Mouse (Mus musculus): ENCODE results near the gene Srsf3.
"Not testable (repeated sequence)": the region's sequence is repeated elsewhere in the genome, so short reads cannot be mapped to it uniquely, and the experiment has no call there.

The Srsf3 gene

DNA sequence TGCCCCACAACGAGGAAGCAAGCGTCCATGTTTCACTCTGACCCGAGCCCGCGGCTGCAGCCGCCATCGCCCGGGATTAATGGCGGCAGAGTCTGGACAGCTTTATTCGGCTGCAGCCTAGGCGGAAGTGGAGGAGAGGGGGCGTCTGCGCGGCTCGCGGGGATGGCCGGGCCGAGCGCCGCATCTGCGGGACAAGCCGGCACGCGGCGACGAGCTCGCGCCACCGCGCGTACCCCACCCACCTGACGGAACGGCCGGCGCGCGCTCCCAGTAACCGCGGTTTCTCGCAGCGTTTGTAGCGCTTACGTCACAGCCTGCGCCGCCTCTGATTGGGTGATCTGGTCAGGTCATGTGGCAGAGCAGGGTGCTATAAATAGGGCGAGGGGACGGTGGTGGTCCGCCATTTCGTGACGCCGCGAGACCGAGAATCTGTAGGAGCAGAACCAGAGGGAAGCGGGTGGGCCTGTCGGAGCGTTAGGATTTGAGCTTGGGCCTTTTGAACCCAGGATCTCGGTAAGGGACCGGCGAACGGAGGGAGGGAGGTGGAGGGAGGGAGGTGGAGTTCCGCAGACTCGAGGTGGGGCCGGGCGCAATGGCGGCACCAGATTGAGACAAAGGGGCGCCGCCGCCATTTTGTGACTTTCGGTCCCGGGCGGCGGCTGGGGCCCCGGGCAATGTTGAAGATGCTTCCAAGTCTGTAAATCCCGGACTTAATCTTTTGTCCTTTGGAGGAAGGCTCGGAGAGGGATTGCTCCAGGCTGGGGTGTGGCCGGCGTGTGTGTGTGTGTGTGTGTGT lies at the start of gene Srsf3:
Srsf3 (plus strand) TSS at position 355 of the 796 bp plus-strand sequence.
- DNase-seq (ENCODE audit: low spot score in 2 of 2) = peak; percentile 97 to 100

DNA sequence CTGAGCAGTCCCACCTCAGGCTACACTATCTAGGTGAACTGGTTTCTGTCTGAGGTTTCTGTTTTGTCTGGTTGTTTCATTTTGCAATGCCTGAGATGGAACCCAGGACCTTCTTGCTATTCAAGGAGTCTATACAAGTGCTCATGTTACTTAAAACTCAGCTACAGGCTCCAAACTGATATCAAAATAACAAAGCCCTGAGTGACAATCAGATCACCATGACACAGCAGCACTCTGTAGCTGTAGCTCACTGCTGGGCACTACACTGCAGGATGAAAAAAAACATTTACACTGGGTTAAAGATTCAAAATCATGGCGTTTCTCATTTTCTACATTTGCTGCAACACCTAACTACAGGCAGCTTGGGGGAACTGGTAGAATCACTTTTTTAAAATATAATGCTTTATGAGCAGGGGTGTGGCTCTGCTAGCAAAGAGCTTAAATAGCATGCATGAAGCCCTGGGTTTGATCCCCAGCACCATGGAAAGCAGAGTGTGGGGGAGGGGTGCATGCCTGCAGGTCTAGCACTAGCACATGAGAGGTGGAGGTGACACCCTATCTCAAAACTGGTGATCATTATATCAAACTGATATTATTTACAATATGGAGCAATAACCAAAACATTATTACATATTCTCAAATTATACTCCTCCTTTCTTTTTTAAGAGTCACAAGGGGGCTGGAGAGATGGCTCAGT lies 47.6 kb upstream of the Srsf3 start:
- DNase-seq (ENCODE audit: low spot score in 2 of 2) = no peak

DNA sequence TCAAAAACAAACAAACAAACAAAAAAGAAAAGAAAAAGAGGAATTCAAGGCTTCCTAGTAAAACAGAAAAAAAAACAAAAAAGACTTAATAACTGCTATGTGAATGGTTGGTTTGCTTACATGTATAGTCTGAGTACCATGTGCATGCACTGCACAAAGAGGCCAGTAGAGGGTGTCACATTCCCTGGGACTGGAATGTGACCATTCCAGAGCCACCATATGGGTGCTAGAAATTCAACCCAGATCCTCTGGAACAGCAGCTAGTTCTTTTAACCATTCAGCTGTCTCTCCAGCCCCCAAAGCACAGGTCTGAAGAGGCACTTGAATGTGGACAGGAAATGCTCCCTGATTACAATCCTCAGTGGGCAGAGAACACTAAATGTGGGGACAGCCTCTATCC lies 45.6 kb upstream of the Srsf3 start:
- DNase-seq (ENCODE audit: low spot score in 2 of 2) = no peak

DNA sequence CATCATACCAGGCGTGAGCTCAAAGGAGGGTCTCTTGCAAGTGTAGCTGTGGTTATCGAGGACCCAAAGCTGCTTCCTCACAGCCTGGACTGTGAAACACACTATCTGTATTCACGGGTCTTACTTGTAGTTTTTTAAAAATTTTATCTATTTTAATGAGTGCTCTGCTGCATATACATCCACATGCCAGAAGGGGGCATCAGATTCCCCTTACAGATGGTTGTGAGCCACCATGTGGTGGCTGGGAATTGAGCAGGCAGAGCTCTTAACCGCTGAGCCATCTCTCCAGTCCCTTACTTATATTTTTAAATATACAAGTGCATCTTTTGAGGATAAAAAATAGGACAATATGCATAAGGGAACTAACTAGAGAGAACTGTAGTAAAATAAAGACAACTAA lies 44.7 kb upstream of the Srsf3 start:
- DNase-seq (ENCODE audit: low spot score in 2 of 2) = no peak

DNA sequence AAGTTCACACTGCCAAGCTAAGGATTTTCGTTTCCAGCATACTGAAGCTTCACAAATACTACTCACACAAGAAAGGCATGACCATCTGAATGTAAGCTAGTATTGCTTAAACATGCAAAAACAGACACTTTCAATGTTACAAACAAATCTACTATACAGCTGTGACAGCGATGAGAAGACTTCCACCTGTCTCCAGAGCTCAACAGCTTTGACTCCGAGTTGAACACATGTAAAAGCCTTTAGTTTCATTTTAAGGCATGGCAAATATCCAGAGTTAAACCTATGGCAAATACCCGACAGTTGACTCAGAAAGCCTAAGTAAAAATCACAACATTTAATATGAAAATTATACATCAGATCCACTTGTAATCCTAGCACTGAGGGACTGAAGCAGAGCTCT lies 44.1 kb upstream of the Srsf3 start:
- DNase-seq (ENCODE audit: low spot score in 2 of 2) = no peak

DNA sequence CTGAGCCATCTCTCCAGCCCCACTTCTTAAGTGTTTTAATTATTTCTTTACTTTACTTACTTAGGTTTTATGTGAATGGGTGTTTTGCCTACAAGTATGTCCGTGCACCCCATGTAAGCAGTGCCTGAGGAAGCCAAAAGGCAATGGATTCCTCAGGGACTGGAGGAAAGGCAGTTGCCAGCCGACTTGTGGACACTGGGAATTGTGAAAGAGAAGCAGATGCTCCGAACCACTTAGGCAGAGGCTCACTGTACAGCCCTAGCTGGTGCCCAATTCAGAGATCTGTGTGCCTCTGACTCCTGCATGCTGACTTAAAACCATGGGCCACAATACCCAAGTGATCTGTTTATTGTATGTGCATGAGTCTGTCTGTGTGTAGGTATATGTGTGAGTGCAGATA lies 43.4 kb upstream of the Srsf3 start:
- DNase-seq (ENCODE audit: low spot score in 2 of 2) = no peak

DNA sequence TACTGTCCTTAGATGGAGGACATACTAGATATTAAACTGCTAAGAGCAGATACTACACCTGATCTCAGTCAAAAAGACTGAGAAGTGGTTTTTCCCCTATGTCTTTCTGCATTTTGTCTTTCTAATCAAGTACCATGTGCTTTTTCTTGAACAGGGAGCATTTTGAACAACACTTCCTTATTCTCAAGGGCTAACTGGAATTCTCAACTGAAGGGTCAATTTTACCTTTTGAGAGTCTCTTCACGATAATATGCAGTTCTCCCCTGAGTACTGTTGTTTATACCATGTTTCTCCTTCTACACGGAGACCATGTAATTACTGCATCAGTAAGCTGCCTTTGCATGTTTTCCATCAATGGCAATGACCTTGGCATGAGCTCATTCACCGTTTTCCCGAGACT lies 42.4 kb upstream of the Srsf3 start:
- no peak for DNase-seq (ENCODE audit: low spot score in 2 of 2)

DNA sequence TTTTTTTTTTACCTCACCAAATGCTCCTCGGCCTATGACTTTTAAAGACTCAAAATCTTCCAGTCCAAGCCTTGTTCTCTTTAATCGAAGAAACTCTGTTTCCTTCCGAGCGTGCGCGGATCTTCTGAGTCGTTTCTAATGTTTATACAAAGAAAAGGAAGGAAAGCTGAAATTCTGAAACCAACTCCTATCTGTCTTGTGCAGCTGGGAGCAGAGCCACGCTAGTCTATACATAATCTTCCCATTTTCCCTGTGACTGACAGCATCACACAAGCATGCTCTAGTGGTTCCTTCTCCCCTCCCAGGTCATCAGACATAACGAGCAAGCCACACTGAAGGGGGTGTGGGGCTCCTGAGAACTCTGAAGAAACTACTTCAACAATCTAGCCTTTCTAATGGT lies 41.1 kb upstream of the Srsf3 start:
- no peak for DNase-seq (ENCODE audit: low spot score in 2 of 2)

DNA sequence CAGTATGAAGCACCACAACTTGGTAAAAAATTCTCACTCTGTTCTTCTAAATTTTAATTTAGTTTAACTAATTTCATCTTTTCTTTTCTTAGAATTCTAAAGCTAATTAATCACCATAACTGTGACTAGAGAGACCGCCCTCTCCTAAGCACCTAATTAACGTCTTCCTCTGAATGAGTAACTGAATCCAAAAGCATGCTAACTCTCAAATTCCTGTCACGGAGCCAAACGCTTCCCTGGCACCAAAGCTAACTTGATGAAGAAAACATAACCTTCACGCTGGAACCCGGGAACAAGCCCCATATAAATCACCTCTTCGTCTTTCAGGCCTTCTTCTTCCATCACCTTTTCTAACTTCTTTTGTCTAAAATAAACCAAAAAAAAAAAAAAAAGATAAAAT lies 40.3 kb upstream of the Srsf3 start:
- no peak for DNase-seq (ENCODE audit: low spot score in 2 of 2)

DNA sequence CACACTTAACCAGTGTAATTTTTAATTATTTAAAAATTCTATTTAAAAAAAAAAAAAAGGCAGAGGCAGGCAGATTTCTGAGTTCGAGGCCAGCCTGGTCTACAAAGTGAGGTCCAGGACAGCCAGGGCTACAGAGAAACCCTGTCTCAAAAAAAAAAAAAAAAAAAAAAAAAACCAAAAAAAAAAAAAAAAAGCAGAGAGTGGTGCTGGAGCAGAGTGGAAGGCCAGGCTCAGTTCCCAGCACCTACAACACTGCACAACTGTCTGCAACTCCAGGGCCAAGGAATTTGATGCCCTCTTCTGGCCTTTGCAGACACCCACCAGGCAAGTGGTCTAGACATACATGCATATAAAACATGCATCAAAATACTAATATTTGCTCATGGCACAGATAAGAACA lies 39.4 kb upstream of the Srsf3 start:
- DNase-seq (ENCODE audit: low spot score in 2 of 2) = not testable (repeated sequence)

DNA sequence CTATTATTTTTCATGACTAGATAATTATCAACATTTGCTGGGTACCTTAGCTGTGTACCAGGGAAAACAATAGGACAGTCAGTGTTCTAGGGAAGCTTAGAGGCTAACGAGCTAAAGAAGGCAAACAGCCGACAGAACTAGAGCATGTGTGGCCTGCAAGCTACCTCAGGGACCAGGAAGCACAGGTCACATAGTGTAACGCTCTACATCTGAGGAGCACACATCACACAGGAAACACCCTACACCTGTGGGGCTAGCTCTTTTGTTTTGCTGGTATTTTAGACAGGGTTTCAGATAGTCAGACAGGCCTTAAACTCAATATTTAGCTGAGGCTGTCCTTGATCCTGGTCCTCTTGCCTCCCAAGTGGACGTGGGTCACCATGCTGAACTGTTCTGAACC lies 37.8 kb upstream of the Srsf3 start:
- no peak for DNase-seq (ENCODE audit: low spot score in 2 of 2)

DNA sequence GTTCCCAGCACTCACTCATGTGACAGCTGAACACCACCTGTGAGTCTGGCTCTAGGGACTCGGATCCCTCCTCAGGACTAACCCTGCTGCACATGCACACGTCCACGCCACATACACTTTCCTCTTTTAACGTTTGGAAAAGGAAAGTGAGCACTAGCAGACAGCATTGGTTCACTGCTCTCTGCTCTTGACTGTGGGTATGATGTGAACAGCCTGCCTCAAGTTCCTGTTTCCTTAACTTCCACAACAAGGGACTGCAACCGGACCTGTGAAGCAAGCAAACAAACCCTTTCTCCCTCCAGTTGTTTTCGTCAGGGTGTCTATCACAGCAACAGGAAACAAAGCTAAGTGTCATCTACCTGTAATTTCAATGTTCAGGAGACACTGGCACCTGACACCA lies 32.0 kb upstream of the Srsf3 start:
- no peak for DNase-seq (ENCODE audit: low spot score in 2 of 2)

DNA sequence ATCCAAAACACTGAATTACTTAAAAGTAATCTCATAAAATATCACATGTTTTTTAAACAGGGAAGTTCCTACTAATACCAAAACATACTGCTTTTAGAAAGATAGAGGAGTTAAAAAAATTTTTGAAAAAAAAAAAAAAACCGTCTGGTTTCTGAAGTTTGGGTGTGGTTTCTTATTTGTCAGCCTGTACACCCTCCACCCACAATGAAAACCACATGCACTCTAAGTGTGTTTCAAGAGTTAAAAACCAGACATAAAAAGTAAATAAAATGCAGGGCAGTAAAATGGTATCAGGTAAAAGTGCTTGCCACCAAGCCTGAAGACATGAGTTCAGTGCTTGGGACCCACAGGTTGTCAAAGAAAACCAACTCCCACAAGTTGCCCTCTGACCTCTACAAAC lies 28.7 kb upstream of the Srsf3 start:
- DNase-seq (ENCODE audit: low spot score in 2 of 2) = no peak

DNA sequence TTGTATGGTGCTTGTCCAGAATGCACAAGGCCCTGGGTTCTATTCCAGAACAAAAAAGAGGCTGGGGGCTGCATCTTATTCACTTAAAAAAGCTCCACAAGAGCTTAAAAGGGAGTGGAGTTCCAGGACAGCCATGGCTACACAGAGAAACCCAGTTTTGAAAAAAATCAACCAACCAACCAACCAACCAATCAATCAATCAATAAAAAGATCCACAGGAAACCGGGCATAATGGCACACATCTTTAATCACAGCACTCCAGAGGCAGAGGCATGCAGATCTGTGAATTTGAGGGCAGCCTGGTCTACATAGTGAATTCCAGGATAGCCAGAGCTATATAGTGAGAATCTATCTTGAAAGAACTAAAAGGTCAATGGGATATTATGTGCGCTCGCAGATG lies 27.4 kb upstream of the Srsf3 start:
- DNase-seq (ENCODE audit: low spot score in 2 of 2) = no peak

DNA sequence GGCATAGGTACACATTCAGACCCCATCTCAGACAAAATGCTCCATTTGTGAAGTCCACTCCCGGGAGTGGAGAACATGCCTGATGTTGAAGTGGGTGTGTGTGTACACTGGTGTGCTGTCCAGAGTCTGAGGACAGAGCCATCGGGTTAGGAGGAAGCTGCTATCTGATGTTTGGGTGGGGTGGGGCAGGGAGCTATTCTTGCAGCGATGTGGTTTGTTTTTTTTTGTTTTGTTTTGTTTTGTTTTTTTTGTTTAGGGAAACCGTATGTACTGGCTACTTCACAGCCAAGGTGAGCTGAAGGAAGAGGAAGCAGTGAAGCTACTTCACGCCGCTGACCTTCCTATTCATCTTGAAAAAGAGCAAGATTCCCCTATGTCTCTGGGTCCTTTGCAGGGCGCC lies 25.6 kb upstream of the Srsf3 start:
- no peak for DNase-seq (ENCODE audit: low spot score in 2 of 2)

DNA sequence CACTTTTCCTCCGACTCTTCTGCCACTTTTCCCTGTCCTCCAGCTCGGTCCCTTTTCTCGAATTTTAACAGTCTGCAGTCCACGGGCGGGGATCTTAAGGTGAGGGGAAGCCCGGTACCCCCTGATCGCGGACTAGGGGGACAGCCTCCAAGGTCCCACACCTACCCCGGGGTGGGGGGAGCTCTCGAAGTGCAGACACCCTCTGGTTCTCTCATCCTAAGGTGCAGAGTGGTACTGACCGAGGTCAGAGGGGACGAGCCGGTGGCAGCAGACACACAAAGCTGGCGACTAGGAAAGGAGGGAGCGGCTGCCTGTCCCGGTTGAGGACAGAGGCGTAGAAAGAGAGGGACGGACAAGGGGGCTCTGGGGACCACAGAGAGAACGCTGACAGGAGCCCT lies 25.2 kb upstream of the Srsf3 start:
- DNase-seq (ENCODE audit: low spot score in 2 of 2) = peak in 1 of 2 experiments; percentile 27

DNA sequence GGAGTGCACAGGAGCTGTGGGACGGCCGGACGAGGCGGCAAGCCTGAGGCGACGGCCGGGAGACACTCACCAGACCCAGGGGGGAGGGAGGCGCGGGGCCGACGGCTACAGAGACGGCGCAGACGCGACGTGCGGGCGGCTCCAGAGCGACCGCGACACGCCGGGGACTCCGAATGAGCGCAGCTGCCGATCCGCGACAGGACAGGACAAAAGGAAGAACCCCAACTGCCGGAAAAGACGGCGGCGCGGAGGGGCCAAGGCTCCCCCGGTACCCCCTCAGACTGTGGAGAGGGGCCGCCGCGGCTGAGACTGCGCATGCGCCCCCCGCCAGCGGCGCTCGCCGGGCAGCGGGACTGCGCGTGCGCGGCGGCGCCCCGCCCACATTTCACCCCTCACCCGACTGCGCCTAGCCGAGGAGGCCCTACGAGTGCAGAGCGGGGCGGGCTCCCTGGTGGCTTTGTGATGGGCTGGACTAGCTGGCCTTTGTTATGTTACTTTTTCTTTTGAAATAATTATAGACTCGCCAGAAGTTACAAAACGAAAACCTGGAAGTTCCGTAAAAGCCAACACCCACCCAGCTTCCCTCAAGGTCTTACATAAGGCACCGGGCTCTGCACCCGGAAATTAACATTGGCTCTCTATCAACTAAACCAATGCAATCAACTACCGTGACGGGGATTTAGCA lies 24.6 kb upstream of the Srsf3 start, which contains the start of gene Stk38:
Stk38 (minus strand) TSS at position 355 of the 685 bp plus-strand sequence.
- DNase-seq (ENCODE audit: low spot score in 2 of 2) = peak; percentile 91 to 92

DNA sequence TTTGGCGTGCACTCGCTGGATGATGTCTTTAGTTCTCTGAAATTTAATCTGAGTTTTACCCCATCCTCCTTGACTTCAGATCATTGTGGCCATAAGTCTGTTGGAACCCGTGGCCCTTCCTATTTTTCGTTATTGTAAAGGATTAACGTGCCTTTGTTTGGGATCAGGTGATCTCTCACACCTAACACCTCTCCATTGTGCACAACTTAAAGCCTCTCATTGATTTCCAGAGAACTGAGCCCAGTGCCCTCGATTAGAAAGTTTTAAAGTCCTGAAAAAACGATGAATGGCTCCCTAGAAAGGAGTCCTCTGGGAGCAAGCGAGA lies 24.1 kb upstream of the Srsf3 start:
- no peak for DNase-seq (ENCODE audit: low spot score in 2 of 2)

DNA sequence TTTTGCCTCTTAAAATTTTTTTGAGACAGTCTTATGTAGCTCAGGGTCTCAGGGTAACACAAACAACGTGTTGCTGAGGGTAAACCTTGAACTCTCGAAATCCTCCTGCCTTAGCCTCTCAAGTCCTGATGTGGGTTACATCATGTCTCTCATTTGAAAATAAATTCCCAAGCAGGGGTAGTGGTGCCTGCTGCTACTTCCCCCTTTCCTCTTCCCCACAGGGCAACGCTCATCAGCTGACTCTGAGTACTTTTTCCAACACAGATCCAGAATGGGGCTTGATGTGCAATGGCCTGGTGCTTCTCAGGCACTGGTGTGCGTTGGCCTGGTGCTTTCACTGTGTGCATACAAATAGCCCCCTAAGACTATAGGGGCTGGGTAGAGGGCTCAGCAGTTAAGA lies 23.2 kb upstream of the Srsf3 start:
- DNase-seq (ENCODE audit: low spot score in 2 of 2) = no peak

DNA sequence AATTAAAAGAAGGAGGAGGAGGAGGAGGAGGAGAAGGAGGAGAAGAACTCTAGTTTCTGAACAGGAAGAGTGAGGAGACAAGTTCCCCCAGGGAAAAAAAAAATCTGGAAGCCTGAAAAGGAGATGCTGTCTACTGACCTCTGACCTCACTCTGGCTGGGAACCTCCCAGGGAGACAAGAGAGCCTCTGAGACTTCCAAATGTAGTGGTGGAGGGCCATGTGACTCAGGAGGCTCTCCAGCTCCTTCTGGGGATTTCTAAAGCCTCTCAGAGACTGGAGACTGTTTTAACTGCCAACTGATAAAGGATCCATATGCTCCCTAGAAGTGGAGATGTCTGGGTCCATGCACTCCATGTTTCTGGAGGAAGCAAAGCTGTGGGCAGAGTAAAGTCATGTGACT lies 18.2 kb upstream of the Srsf3 start:
- no peak for DNase-seq (ENCODE audit: low spot score in 2 of 2)

DNA sequence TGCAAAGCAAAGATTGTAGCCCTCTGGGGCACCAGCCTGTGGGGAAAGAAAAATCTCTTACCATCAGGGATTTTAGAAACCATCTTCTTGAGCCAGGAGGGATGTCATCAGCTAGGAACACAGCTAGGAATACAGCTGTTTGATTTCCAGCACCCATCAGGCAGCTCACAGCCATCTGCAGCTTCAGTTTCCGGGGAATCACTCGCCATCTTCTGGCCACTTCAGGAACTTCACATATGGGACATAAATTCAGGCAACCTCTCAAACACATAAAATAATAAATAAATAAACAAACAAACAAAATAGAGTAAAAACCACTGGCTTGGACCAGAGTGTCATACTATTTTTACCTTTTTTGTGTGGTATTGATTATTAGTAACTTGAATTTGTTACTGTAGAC lies 16.8 kb upstream of the Srsf3 start:
- DNase-seq (ENCODE audit: low spot score in 2 of 2) = no peak

DNA sequence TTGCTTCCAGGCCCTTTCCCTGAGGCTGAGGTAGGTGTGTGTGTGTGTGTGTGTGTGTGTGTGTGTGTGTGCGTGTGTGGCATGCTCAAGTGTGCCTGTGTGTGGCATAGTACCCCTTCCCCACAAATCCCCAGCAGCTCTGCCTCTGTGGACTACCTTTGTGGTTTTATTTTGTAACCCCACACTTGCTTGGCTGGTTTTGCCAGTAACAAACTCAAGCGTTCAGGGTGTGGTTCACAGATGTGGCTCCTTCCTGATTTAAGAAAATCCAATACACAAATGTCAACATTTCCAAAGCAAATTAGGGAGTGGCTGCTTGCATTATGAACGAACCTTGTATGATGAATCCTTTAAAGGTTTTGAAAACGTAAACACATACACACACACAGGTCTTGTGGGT lies 15.7 kb upstream of the Srsf3 start:
- no peak for DNase-seq (ENCODE audit: low spot score in 2 of 2)
